Mouse (Mus musculus) CH12.LX (cell line): ENCODE measurements around the gene Wnt4.

ENCODE experiments used
- BHLHE40 ChIP-seq: IDR thresholded peaks from 2 replicates; pipeline ENCODE4 v1.6.1; 2011; ENCODE audit warnings: mild to moderate bottlenecking, low read depth, low read length, improper control_type of control experiment
- CTCF ChIP-seq, 2 experiments: IDR thresholded peaks in 1 of 2; conservative IDR thresholded peaks in 1 of 2; 2 replicates each; pipeline ENCODE4 v1.5.1; 2011 to 2012; ENCODE audit warnings: low read depth in 2 of 2, low read length in 2 of 2, improper control_type of control experiment in 1 of 2, inconsistent platforms in 1 of 2, mild to moderate bottlenecking in 1 of 2, moderate library complexity in 1 of 2
- E2F4 ChIP-seq: IDR thresholded peaks from 2 replicates; pipeline ENCODE4 v1.6.1; 2011; ENCODE audit warnings: low read depth, low read length, improper control_type of control experiment; ENCODE audit not compliant: insufficient replicate concordance
- ETS1 ChIP-seq: conservative IDR thresholded peaks from 2 replicates; pipeline ENCODE4 v1.6.1; 2012; ENCODE audit warnings: low read depth, mild to moderate bottlenecking, inconsistent platforms, low read length, improper control_type of control experiment, moderate library complexity
- IRF4 ChIP-seq: IDR thresholded peaks from 2 replicates; pipeline ENCODE4 v1.6.1; 2014; ENCODE audit warnings: low read depth, mild to moderate bottlenecking, inconsistent platforms, low read length, improper control_type of control experiment
- MAFK ChIP-seq: IDR thresholded peaks from 2 replicates; pipeline ENCODE4 v1.6.1; 2011; ENCODE audit warnings: low read length, improper control_type of control experiment; ENCODE audit not compliant: insufficient replicate concordance
- MEF2A ChIP-seq: IDR thresholded peaks from 2 replicates; pipeline ENCODE4 v1.6.1; 2014; ENCODE audit warnings: low read depth, mild to moderate bottlenecking, inconsistent platforms, low read length, improper control_type of control experiment, borderline replicate concordance
- NELFE ChIP-seq: IDR thresholded peaks from 2 replicates; pipeline ENCODE4 v1.6.1; 2011; ENCODE audit warnings: low read depth, low read length, improper control_type of control experiment
- POLR2A ChIP-seq: IDR thresholded peaks from 2 replicates; pipeline ENCODE4 v1.6.1; 2011; ENCODE audit warnings: low read depth, mild to moderate bottlenecking, improper control_type of control experiment, low read length
- TCF12 ChIP-seq: IDR thresholded peaks from 2 replicates; pipeline ENCODE4 v1.6.1; 2014; ENCODE audit warnings: low read depth, mild to moderate bottlenecking, inconsistent platforms, low read length, improper control_type of control experiment
- ZMIZ1 ChIP-seq: IDR thresholded peaks from 2 replicates; pipeline ENCODE4 v1.6.1; 2012; ENCODE audit warnings: low read depth, mild to moderate bottlenecking, inconsistent platforms, low read length, improper control_type of control experiment
- ZNF384 ChIP-seq: IDR thresholded peaks from 2 replicates; pipeline ENCODE4 v1.6.1; 2012; ENCODE audit warnings: low read depth, low read length, improper control_type of control experiment, inconsistent platforms

DNA sequence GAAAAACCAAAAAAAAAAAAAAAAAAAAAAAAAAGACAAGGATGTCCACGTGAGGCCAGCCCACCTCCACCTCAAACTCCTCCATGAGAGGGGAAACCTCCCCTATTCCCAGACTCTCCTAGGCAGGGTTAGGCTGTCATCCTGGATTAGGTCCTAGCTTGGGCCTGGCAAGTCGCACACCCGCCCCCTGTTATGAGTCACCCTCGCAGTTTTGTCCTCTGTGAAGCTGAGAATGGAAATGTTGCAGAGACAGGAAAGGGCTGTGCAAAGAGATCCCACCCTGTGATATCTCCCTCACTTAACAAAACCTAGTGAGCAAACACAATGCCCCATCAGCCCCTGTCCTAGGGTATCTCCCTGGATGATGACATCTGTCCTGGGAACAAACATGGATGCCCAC is 20.3 kb downstream of the Wnt4 start:
- TF ChIP-seq ZMIZ1 (no peak), MAFK (no peak), ZNF384 (no peak), NELFE (no peak), CTCF (conservative IDR thresholded peaks at IDR 0.05 in 1 of 2, IDR thresholded peaks at IDR 0.05 in 1 of 2; ENCODE audit: low read depth in 2 of 2, low read length in 2 of 2) (no peak), E2F4 (no peak), POLR2A (no peak), MEF2A (no peak), TCF12 (no peak), BHLHE40 (no peak), IRF4 (no peak), ETS1 (no peak)
